Mouse (Mus musculus) hindbrain, embryonic 12.5 days (tissue): ENCODE results near the gene Rad51b. TPM values are rescaled to one million over a fixed set of nuclear protein-coding genes. Genes with fewer than 3 reads are reported as not detected.
A peak's percentile ranks its signal among the peaks of the same experiment; 100 is the strongest.

ENCODE experiments used
- ATAC-seq: fragments of 200-750 bp; cut with Nextera tagmentation; 2 replicates; pipeline ENCODE4 v1.8.0; 2017; ENCODE audit warnings: moderate TSS enrichment; ENCODE audit not compliant: low FRiP score
- H3K27ac ChIP-seq: fragments of 300-500 bp; sonication (generic); 2 replicates; pipeline ENCODE4 v1.5.1; 2016; ENCODE audit warnings: mild to moderate bottlenecking
- H3K27me3 ChIP-seq: fragments of 300-500 bp; sonication (generic); 2 replicates; pipeline ENCODE4 v1.6.1; 2016; ENCODE audit warnings: mild to moderate bottlenecking
- H3K36me3 ChIP-seq: fragments of 300-500 bp; sonication (generic); 2 replicates; pipeline ENCODE4 v1.6.1; 2016; ENCODE audit warnings: mild to moderate bottlenecking
- H3K4me1 ChIP-seq: fragments of 300-500 bp; sonication (generic); 2 replicates; pipeline ENCODE4 v1.6.1; 2016
- H3K4me2 ChIP-seq: fragments of 300-500 bp; sonication (generic); replicated peaks from 2 replicates; pipeline ENCODE4 v1.6.1; 2016; ENCODE audit warnings: mild to moderate bottlenecking
- H3K4me3 ChIP-seq: fragments of 300-500 bp; sonication (generic); 2 replicates; pipeline ENCODE4 v1.5.1; 2016; ENCODE audit warnings: mild to moderate bottlenecking
- H3K9ac ChIP-seq: fragments of 300-500 bp; sonication (generic); 2 replicates; pipeline ENCODE4 v1.6.1; 2016; ENCODE audit warnings: mild to moderate bottlenecking, moderate library complexity
- H3K9me3 ChIP-seq: fragments of 300-500 bp; sonication (generic); replicated peaks from 2 replicates; pipeline ENCODE4 v1.6.1; 2016; ENCODE audit warnings: mild to moderate bottlenecking
- WGBS: fragments of 180-500 bp; shearing (Covaris S2); methylation state at CpG from one replicate; pipeline ENCODE4 v1.1.7; 2016; 5-methylcytosine and 5-hydroxymethylcytosine counted together
- polyA plus RNA-seq: library from polyadenylated mRNA; unstranded; fragments of >200 nt; fragmentation: Nextera tagmentation; extraction: Ambion mirVana; gene quantifications from 2 replicates; pipeline ENCODE4 v1.2.1, GENCODE M21; 2016

Gene Rad51b
- polyA plus RNA-seq, 1 experiment from 2014 or later = 5.2 TPM

GRCm38 (mm10) chr12:79695832-79696434 lies 398.9 kb downstream of the Rad51b start:
- Histone ChIP-seq H3K9ac (no peak overlapping the region), H3K4me1 (0 out of 2 replicates have a peak, but pooled peaks cover 4% of the 10 kb centered on the region), H3K9me3 (no peaks in the 10 kb centered on the region), H3K36me3 (no peaks in the 10 kb centered on the region), H3K27ac (no peak overlapping the region), H3K27me3 (no peaks in the 10 kb centered on the region), H3K4me2 (no peak overlapping the region), H3K4me3 (no peak overlapping the region)
- ATAC-seq = no peak
- 53% methylated on average over 3 of the region's 3 CpGs for WGBS

- H3K4me3 ChIP-seq = no peak overlapping the region
- no peak overlapping the region for H3K27ac ChIP-seq
- 47% methylated on average over 8 of the region's 8 CpGs for WGBS
- no peak for ATAC-seq
- H3K27me3 ChIP-seq = no peaks in the 10 kb centered on the region
- H3K36me3 ChIP-seq = no peaks in the 10 kb centered on the region
- peaks cover 47% of the 10 kb centered on the region for H3K4me1 ChIP-seq
- H3K9me3 ChIP-seq = peaks cover 7% of the 10 kb centered on the region; the same call in 1 of the 2 replicates
- H3K9ac ChIP-seq = no peak overlapping the region
- H3K4me2 ChIP-seq = no peak overlapping the region
These were observed 406.5 kb downstream of the Rad51b start for GRCm38 (mm10) chr12:79703555-79703954.

- ATAC-seq = no peak
- Histone ChIP-seq H3K4me3 (no peak overlapping the region), H3K27me3 (no peaks in the 10 kb centered on the region), H3K4me2 (no peak overlapping the region), H3K27ac (peak overlapping the region; percentile 24), H3K4me1 (peaks cover 59% of the 10 kb centered on the region), H3K36me3 (no peaks in the 10 kb centered on the region), H3K9me3 (peaks cover 7% of the 10 kb centered on the region; the same call in 1 of the 2 replicates), H3K9ac (no peak overlapping the region)
- 42% methylated on average over 11 of the region's 11 CpGs for WGBS
These were observed 408.6 kb downstream of the Rad51b start for GRCm38 (mm10) chr12:79705501-79706266.

GRCm38 (mm10) chr12:79707565-79708422 lies 410.7 kb downstream of the Rad51b start:
- ATAC-seq = no peak
- Histone ChIP-seq H3K27ac (peak overlapping the region; percentile 75), H3K9me3 (0 out of 2 replicates have a peak, but pooled peaks cover 2% of the 10 kb centered on the region), H3K27me3 (no peaks in the 10 kb centered on the region), H3K4me1 (peaks cover 59% of the 10 kb centered on the region), H3K9ac (no peak overlapping the region), H3K4me2 (no peak overlapping the region), H3K4me3 (no peak overlapping the region), H3K36me3 (no peaks in the 10 kb centered on the region)
- WGBS = 57% methylated on average over 9 of the region's 9 CpGs

- no peaks in the 10 kb centered on the region for H3K27me3 ChIP-seq
- 44% methylated on average over 5 of the region's 5 CpGs for WGBS
- 0 out of 2 replicates have a peak, but pooled peaks have one; percentile 22 for ATAC-seq
- no peaks in the 10 kb centered on the region for H3K9me3 ChIP-seq
- H3K4me3 ChIP-seq = no peak overlapping the region
- H3K4me2 ChIP-seq = no peak overlapping the region
- H3K27ac ChIP-seq = peak overlapping the region; percentile 75
- H3K9ac ChIP-seq = no peak overlapping the region
- H3K36me3 ChIP-seq = no peaks in the 10 kb centered on the region
- peaks cover 61% of the 10 kb centered on the region for H3K4me1 ChIP-seq
These were observed 411.3 kb downstream of the Rad51b start for GRCm38 (mm10) chr12:79708423-79708733.

GRCm38 (mm10) chr12:79713286-79713685 lies 416.2 kb downstream of the Rad51b start:
- ATAC-seq = no peak
- Histone ChIP-seq H3K27ac (no peak overlapping the region), H3K4me1 (peaks cover 38% of the 10 kb centered on the region)

GRCm38 (mm10) chr12:79714484-79714883 lies 417.4 kb downstream of the Rad51b start:
- Histone ChIP-seq H3K4me1 (peaks cover 33% of the 10 kb centered on the region), H3K27ac (no peak overlapping the region), H3K4me2 (no peak overlapping the region), H3K27me3 (no peaks in the 10 kb centered on the region), H3K4me3 (no peak overlapping the region), H3K9ac (no peak overlapping the region), H3K36me3 (no peaks in the 10 kb centered on the region), H3K9me3 (no peaks in the 10 kb centered on the region)
- 65% methylated on average over 6 of the region's 6 CpGs for WGBS
- ATAC-seq = no peak

More at GRCm38 (mm10) chr12:79713286-79713685, 416.2 kb downstream of the Rad51b start:
- Histone ChIP-seq H3K9ac (no peak overlapping the region), H3K9me3 (no peaks in the 10 kb centered on the region), H3K4me3 (no peak overlapping the region), H3K4me2 (no peak overlapping the region), H3K36me3 (no peaks in the 10 kb centered on the region), H3K27me3 (no peaks in the 10 kb centered on the region)

- Histone ChIP-seq H3K9me3 (no peaks in the 10 kb centered on the region), H3K4me3 (no peak overlapping the region), H3K4me2 (peak overlapping the region; percentile 24), H3K36me3 (no peaks in the 10 kb centered on the region), H3K9ac (peak overlapping the region; percentile 28; the same call in 1 of the 2 replicates), H3K27me3 (no peaks in the 10 kb centered on the region), H3K4me1 (peaks cover 36% of the 10 kb centered on the region), H3K27ac (peak overlapping the region; percentile 62)
- WGBS = 25% methylated on average over 12 of the region's 12 CpGs
- ATAC-seq = no peak
These were observed 418.6 kb downstream of the Rad51b start for GRCm38 (mm10) chr12:79715506-79716345.

GRCm38 (mm10) chr12:79719091-79719846 lies 422.2 kb downstream of the Rad51b start:
- Histone ChIP-seq H3K36me3 (no peaks in the 10 kb centered on the region), H3K4me3 (no peak overlapping the region), H3K27me3 (no peaks in the 10 kb centered on the region), H3K27ac (peak overlapping the region; percentile 85), H3K4me2 (no peak overlapping the region), H3K9me3 (no peaks in the 10 kb centered on the region), H3K4me1 (peaks cover 33% of the 10 kb centered on the region), H3K9ac (0 out of 2 replicates have a peak overlapping the region, but pooled peaks have one; percentile 18)
- peak; percentile 90 for ATAC-seq
- 3% methylated on average over 10 of the region's 10 CpGs for WGBS

- 5% methylated on average over 1 of the region's 1 CpGs for WGBS
- H3K36me3 ChIP-seq = no peaks in the 10 kb centered on the region
- H3K27ac ChIP-seq = peak overlapping the region; percentile 85
- no peaks in the 10 kb centered on the region for H3K27me3 ChIP-seq
- no peak overlapping the region for H3K9ac ChIP-seq
- no peak overlapping the region for H3K4me3 ChIP-seq
- peaks cover 27% of the 10 kb centered on the region for H3K4me1 ChIP-seq
- no peak overlapping the region for H3K4me2 ChIP-seq
- ATAC-seq = 0 out of 2 replicates have a peak, but pooled peaks have one; percentile 7
- H3K9me3 ChIP-seq = no peaks in the 10 kb centered on the region
These were observed 422.7 kb downstream of the Rad51b start for GRCm38 (mm10) chr12:79719847-79720201.

GRCm38 (mm10) chr12:79724875-79725274 lies 427.8 kb downstream of the Rad51b start:
- Histone ChIP-seq H3K27ac (no peak overlapping the region), H3K4me2 (no peak overlapping the region), H3K9ac (no peak overlapping the region), H3K4me3 (no peak overlapping the region), H3K27me3 (no peaks in the 10 kb centered on the region), H3K36me3 (0 out of 2 replicates have a peak, but pooled peaks cover 6% of the 10 kb centered on the region), H3K4me1 (peaks cover 2% of the 10 kb centered on the region), H3K9me3 (peaks cover 19% of the 10 kb centered on the region)
- no peak for ATAC-seq
